Mouse (Mus musculus) mesoderm, embryonic 11.5 days (tissue): ENCODE results near the gene E030030I06Rik.
"Not testable (repeated sequence)": the region's sequence is repeated elsewhere in the genome, so short reads cannot be mapped to it uniquely, and the experiment has no call there.

ENCODE experiments used
- DNase-seq: peaks from one replicate; pipeline ENCODE4 v3.0.0-alpha.2; 2012; ENCODE audit warnings: low read depth, low spot score

The E030030I06Rik gene

DNA sequence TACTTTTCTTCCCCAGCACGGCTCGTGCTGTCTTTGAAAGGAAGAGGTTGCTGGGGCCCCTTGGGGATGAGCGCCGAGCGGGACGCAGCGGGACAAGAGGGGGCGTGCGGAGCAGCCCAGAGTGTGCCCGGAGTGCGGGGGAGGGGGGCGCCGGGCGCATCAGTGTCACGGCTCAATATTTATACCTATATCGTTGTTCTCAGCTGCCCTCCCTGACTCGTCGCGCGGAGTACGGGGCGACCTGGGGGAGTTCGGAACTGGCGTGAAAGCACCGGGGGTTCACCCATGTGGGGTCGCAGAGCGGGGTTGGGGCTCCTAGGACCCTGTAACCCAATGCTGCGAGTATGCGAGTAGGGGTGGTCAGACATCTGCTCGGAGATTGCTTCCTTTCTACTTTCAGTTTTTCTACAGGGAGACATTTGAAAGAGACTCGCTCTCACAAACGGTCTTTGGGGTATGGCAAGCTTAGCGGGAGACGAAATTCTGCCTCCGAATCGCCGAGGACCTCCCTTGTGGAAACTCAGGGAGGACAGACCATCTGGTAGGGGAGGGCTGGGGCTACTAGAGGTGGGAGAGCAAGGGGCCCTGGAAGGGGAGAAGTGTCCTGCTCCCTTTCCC is at the start of gene E030030I06Rik:
Gene E030030I06Rik (minus strand): TSS at position 198 of the 618 bp plus-strand sequence.
- DNase-seq, result peak; percentile 66

DNA sequence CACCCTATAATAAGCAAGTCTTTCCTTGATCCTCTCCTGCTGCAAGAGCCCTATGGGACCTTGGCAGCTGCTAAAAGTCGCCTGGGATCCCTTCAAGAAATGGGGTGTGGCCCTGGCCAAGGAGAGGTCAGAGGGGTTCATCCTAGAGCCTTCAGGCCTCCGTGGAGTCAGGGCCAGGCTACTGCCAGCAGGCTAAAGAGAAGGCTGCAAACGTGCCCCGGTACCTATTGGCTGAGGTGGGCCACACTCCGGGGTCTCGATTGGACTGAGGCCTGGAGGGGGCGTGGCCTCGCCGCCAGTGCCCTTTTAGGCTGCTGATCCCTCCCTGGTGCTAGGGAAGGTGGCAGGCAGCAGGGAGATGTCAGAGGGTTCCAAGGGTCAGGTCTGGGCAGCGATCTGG is 42.0 kb upstream of the E030030I06Rik start:
- not testable (repeated sequence) for DNase-seq

DNA sequence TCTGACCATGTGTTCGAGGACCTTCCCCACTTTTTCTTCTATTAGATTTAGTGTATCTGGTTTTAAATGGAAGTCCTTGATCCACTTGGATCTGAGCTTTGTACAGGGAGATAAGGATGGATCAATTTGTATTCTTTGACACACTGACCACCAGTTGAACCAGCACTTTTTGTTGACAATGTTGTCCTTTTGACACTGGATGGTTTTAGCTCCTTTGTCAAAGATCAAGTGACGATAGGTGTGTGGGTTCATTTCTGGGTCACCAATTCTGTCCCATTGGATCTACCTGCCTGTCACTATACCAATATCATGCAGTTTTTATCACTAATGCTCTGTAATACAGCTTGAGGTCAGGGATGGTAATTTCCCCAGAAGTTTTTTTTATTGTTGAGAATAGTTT is 27.4 kb upstream of the E030030I06Rik start:
- DNase-seq, result not testable (repeated sequence)

DNA sequence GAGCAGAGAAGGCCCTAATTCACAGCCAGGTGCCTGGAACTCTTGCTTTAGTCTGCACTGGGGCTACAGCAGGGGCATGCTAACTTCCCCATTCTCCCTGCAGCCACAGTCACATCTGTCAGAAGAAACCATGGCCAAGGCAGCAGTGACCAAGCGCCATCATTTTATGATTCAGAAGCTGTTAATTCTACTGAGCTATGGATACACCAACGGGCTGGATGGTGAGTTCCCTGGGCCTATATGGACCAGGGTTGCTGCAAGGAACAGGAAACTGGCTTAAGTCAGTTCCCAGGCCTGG is 25.1 kb upstream of the E030030I06Rik start:
- not testable (repeated sequence) for DNase-seq

DNA sequence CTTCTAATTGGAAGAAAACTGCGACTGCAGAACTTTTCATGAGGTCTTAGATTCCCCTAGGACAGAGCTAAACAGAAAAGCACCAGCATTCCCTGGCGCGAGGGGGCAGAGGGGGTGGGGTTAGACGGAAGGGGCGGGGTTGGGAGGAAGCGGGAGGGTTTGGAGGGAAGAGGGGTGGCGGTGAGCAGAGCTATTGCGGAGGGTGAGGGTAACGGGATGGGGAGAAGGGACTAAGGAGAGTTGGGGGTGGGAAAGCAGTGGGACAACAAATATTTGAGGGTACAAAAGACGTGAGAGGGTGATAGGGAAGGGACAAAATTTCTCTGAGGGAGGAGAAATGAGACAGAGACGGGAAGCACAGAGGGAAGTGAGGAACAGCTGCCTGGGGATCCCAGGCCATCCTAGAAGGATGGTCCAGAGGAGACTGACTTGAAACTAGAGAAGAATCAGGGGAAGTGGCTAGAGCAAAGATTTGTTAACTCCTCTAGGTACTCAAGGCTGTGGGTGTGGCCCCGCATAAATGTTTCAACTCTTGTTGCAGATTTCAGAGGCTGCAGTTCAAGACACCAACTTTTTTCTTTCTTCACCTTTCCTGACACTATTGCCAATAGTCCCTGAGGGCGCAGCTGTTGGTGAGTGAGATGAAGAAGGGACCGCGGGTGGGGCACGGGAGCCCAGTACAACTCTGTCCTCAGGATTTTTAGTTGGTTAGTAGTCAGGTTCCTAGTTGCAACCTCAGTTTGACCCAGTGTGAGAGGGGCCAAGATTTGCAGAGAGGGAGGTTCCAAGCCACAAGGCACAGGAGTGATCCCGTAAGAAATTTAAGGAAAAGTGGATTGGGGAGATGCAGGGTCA is 24.5 kb upstream of the E030030I06Rik start:
- not testable (repeated sequence) for DNase-seq

DNA sequence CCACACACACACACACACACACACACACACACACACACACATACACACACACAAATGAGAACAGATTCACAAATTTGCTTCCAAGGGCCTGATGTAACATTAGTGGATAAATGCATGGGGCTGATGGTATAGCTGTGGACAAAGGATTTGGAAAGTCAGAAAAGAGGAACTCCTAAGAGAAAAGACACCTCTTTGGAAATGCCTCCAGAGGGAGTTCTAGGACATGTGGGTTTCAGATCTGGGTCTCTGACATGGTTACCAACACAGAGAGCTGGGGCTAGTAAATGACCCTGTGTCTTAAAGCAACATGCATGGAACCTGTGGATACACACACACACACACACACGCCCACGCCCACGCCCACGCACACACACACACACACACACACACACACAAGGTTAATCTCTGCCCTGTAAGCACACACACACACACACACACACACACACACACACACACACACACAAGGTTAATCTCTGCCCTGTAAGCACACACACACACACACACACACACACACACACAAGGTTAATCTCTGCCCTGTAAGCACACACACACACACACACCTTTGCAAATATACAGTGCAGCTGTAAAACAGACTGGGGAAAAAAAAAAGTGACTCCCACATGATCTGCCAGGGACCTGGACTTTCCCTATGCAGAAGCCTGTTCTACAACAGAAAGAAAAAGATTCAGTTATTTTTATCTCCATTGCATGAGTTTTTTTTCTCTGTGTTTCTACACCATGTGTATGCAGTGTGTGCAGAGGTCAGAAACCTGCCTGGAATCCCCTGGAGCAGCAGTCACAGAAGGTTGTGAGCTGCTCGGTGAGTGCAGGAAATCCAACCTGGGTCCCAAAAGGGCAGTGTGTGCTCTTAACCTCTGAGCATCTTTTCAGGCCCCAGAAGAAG is 23.6 kb upstream of the E030030I06Rik start:
- not testable (repeated sequence) for DNase-seq

DNA sequence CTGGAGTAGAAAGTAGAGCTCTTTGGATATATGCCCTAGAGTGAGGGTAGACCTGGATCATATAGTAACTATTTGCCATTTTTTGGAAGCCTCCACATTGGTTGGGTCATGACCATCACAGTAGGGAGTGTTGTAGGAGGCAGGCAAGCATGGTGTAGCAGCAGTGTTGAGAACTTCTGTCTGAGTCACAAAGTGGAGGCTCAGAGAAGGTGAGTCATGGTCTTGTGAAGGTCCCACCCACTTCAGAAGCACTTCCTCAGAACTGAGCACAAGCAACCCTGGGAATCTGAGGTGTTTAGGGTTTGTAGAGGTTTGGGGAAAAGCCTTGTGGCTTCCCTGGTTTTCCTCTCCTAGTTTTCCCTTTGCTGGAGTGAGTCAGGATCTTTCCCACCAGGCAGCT is 20.0 kb upstream of the E030030I06Rik start:
- DNase-seq, result not testable (repeated sequence)

DNA sequence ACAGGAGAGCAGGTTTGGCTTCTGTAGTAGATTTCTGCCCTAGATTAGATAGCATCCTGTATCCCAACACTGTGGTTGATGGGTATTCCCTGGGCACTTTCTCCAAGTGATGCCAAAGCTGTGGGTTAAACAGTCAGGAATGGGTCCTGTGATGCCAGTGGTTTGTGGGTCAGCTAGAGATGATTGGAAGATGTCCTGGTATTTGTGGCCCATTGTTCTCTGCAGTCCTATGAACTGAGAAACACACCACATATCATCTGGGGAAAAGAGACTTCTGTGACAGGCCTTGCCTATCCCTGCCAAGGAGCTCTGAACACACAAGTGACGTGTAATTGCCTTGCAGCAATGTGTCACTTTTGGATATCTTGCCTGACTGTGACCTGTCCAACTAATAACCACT is 18.0 kb upstream of the E030030I06Rik start:
- DNase-seq, result not testable (repeated sequence)

DNA sequence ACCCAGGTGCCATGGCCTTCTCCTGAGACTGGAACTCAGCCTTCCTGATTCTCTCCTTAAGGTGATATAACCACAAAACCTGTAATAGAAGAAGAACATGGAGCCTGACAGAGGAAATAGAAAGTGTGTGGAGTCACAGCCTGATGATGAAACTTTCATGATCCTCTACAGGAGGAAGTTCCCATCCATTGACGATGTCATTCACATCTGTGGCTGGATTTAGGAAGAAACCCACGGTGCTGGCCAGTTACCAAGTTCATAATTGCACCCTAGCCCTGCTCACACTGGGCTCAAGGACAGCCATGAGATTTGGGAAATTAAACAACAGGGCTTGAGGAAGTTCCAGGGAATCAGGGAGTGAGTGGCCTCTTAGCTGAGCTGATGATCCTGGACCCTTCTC is 17.0 kb upstream of the E030030I06Rik start:
- DNase-seq, result not testable (repeated sequence)

DNA sequence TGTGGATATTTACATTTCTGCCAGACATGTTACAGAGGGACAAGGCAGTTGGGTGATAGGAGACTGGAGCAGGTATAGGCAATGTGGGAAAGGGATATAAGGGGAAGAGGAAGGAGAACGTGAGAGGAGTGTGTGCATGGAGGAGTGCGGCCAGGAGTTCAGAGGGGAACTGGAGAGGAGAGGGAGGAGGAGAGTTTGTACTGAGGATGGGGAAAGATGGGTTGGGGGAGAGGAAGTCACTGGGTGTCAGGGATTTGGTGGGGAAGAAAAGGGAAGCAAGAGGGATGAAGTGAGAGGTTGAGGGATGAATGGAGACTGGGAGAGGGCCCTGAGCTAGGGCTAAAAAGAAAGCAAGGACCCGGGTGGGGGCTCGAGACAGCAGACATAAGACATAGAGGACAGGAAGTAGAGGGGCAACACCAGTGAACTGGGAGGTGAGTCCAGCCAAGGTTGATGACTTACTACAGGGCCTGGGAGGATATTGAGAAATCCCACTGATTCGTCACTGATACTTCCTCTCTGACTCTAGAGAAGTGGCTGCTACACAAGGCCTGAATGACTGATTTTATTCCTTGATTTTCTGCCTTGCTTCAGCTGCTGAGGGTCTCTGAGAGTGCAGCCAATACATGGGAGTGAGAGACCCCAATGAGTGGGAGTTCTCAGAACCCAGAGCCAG is 16.4 kb upstream of the E030030I06Rik start:
- not testable (repeated sequence) for DNase-seq

DNA sequence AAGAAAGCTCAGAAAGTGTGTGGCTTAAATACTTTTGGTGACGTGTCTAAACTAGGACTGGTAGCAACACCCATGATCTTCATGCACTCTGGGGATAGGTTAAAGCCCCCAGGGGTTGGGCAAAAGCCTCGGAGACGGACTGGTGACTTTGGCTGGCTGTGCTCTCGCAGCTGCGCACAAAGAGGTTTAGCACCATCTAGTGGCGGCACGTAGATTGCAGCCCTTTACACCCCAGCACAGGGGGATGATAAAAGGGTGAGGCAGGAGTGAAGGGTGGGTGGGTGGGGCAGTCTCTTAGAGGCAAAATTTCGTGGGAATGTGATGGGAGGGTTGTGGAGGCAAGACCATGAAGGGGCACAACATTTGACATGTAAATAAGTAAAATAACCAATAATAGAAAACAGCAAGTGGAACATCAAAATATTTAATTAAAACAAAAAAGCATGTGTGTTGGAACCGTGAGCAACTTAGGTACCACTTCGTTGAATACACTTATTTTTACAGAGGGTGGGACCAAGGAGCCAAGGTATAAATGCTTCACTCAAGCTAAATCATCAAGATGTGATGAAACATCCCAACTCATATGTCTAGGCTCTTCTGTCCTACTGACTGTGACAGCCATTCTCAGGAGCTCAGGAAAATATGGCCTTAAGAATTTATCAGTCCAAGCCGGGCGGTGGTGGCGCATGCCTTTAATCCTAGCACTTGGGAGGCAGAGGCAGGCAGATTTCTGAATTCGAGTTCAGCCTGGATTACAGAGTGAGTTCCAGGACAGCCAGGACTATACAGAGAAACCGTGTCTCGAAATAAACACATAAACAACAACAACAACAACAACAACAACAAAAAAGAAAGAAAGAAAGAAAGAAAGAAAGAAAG is 14.9 kb upstream of the E030030I06Rik start:
- not testable (repeated sequence) for DNase-seq

DNA sequence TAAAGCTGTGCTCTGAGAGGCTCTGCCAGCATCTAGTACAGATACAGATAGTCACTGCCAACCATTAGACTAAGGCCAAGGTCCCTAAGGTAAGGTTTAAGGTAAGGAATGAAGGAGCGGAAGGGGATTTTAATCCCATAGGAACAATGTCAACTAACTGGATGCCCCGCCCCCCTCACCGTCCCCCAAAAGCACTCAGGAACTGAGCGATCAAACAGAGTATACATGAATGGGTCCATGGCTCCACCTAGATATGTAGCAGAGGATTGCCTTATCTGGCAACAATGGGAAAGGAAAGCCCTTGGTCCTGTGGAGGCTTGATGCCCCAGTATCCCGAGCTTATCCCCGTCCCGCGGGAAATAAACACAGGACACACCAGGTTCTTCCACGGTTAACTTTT is 14.2 kb upstream of the E030030I06Rik start:
- not testable (repeated sequence) for DNase-seq

DNA sequence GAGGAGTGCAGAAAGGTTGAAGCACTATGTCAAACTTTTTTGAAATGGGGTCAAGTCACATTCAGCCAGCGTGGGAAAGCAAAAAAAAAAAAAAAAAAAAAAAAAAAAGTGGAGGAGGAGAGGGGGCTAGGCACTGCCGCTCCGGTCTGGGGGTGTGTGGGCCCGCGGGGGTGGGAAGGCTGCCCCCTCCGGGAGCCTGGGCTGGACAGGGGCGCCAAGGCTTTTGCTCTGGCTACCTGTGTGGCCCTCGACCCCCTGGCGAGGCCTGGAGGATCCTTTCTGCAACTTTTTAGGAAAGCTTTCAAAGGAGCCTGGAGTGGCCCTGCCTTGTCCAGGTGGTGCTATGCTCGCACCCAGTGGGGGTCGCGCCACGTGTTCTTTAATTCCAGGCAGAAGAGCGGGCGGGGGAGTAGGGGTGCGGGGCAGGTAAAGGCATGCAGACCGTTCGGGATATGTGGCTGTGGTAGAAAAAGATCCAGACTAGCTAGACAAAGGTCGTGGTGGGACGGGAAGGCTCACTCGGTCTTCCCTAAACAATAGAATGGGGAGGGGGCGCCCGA is 10.6 kb upstream of the E030030I06Rik start:
- DNase-seq, result no peak

DNA sequence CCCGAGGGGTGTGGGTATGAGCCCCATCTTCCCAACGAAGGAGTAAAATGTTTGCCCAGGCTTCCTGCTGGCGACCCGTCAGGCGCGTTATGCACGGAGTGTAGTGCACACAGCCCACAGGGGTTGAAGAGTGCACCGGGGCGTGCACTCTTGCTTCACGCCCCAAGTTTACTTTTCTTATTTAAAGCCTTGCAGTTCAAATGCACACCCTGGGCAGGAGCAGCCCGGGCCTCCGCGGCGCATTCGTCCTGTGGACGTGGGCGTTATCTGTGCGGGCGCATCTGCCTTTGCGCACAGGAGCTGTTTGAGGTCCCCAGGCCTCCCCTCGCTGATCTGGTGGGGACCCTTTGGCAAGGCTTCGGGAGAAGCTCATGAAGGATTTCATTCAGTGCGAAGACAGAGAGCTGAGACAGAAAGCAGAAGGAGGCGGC is 10.1 kb upstream of the E030030I06Rik start:
- no peak for DNase-seq

DNA sequence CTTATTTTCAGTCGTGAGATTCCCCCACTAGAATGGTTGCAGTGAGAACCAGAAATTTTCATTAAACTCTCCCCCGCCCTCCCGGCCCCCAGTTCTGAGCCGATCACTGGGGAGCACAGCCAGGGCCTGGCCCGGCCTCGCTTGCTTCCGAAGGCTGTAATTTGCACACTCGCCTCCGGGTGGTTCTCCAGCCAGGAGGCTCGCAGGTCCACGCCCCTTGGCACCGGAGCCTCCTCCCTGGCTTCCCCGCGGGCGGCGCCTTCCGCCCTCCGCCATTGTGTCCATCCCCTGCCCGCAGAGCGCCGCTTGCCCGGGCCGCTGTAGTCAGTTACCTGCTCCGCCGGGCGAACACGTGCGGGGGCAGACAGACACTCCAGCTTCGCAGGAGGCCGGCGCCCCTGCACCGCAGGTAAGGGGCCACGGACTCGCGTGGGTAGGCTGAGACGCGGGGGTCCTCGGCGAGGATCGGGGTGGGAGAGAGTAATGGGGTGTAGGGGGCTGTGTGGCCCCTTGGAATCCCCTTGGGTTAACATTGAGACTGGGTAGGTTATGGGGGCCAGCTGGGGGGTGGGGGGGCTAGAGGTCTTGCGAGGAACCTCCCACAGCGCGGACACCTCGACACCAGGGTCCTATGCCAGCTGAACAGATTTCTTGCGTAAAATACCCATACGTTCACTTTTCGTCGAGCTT is 9.4 kb upstream of the E030030I06Rik start, which contains the start of the genes Raet1e and H60b:
Gene Raet1e (plus strand): TSS at position 260 of the 690 bp plus-strand sequence.
Gene H60b (plus strand): TSS at position 277 of the 690 bp plus-strand sequence.
- DNase-seq, result peak; percentile 69

DNA sequence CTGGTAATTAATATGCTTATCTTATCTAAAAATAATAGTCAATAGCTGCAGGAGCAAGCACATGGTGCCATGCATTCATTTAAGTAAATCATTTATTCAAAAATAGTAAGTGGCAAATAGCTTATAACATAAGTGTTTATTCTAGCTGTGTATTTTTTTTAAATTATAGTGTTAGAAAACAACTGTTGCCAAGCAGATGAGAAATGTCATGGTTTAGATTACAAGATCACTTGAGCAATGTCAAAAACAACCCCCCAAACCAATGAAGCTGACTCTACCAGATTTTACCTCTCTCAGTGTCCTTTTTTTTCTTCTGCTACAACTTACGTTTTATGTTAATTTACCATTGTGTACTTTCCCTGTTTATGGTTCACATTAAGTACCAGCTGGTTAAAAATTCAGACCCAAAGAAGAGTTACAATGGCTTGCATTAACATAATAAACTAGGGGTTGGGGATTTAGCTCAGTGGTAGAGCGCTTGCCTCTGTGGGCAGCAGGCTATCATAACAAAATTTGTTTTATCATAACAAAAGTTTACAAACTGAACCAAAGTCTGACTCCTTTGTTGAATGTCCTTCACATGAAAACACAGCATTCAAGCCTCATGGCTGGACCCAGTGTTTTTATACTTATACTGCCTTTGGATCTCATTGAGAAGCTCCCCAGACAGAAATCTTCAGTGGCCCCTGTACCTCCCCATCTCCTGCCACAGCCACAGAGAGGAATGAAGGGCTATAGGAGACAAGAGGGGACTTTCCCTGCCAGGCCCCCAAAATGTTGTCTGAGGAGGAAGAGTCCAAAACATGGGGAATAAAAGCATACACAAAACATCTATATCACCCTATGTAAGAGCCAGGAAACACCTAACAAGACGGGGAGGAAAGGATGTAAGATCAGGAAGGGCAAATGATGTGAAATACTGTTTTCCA is 6.1 kb upstream of the E030030I06Rik start:
- DNase-seq, result no peak

DNA sequence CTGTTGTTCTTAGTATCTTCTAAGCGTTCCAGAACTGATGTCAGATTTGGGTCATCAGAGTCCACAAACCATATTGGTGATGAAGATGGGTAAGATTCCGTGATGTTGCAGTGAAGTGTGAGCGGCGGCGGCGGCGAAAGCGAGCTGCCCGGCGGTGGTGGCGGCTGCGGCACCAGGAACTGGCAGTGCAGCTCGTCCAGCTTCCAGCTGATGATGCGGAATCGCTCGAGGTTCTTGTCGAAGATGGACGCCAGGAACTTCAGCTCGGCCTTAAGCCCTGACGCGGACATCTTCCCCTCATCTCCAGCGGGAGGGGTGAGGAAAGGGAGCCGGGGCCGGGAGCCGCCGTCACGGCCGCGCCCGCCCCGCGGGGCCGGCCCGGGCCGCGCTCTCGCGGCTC is 5.1 kb upstream of the E030030I06Rik start:
- not testable (repeated sequence) for DNase-seq

DNA sequence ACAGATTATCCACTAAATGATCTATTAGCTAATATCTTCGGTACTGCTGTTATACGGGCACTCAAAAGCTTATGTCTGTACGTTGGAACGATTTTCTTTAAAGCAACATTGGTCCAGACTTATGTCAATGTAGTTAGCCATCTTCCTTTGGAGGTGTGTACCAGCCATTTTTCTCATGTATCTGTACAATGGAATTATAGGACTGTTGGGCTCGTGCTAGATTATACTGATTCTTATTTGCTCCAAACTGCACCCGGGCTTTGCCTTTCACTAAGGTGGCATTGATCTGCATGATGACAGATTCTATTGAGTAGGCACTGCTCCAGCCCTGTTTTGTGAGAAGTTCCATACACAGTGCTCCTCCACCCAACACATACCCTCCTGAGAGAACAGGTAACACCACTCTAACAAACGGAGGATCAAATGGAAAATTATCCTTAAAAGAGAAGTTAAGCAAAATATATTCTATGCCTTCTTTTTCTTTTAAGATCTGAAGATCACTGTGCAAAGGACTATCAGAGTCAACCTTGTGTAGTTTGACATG is 4.1 kb upstream of the E030030I06Rik start:
- DNase-seq, result not testable (repeated sequence)
